Mouse (Mus musculus) right cerebral cortex, postnatal 14 days (tissue): ENCODE results near the gene Cadps2.

Experiments
- DNase-seq: peaks from one replicate; pipeline ENCODE4 v3.0.0; 2022

Gene Cadps2

GRCm38 (mm10) chr6:23523710-23524109 is 315.5 kb downstream of the Cadps2 start:
- DNase-seq = no peak

GRCm38 (mm10) chr6:23522556-23522955 is 316.7 kb downstream of the Cadps2 start:
- DNase-seq = no peak

- DNase-seq = no peak
Measured at GRCm38 (mm10) chr6:23498611-23499010, 340.6 kb downstream of the Cadps2 start.

- DNase-seq = no peak
Measured at GRCm38 (mm10) chr6:23491804-23492203, 347.4 kb downstream of the Cadps2 start.

- no peak for DNase-seq
Measured at GRCm38 (mm10) chr6:23490431-23490830, 348.8 kb downstream of the Cadps2 start.

GRCm38 (mm10) chr6:23489046-23489445 is 350.2 kb downstream of the Cadps2 start:
- no peak for DNase-seq

- peak; percentile 10 for DNase-seq
Measured at GRCm38 (mm10) chr6:23472686-23473085, 366.5 kb downstream of the Cadps2 start.

GRCm38 (mm10) chr6:23471830-23472229 is 367.4 kb downstream of the Cadps2 start:
- DNase-seq = no peak

GRCm38 (mm10) chr6:23467885-23468284 is 371.3 kb downstream of the Cadps2 start:
- DNase-seq = no peak

- DNase-seq = no peak
Measured at GRCm38 (mm10) chr6:23462600-23463280, 376.5 kb downstream of the Cadps2 start.

GRCm38 (mm10) chr6:23457748-23458147 is 381.5 kb downstream of the Cadps2 start:
- DNase-seq = peak; percentile 83

GRCm38 (mm10) chr6:23453907-23454306 is 385.3 kb downstream of the Cadps2 start:
- no peak for DNase-seq

- DNase-seq = no peak
Measured at GRCm38 (mm10) chr6:23439897-23440296, 399.3 kb downstream of the Cadps2 start.

- no peak for DNase-seq
Measured at GRCm38 (mm10) chr6:23410256-23411049, 428.8 kb downstream of the Cadps2 start.

- DNase-seq = no peak
Measured at GRCm38 (mm10) chr6:23394131-23394530, 445.1 kb downstream of the Cadps2 start.

- no peak for DNase-seq
Measured at GRCm38 (mm10) chr6:23392711-23393110, 446.5 kb downstream of the Cadps2 start.

- DNase-seq = no peak
Measured at GRCm38 (mm10) chr6:23386711-23387110, 452.5 kb downstream of the Cadps2 start.

- no peak for DNase-seq
Measured at GRCm38 (mm10) chr6:23383004-23383347, 456.2 kb downstream of the Cadps2 start.

GRCm38 (mm10) chr6:23382283-23383003 is 456.8 kb downstream of the Cadps2 start:
- no peak for DNase-seq

- DNase-seq = no peak
Measured at GRCm38 (mm10) chr6:23376327-23376726, 462.9 kb downstream of the Cadps2 start.

- DNase-seq = no peak
Measured at GRCm38 (mm10) chr6:23361842-23362451, 477.3 kb downstream of the Cadps2 start.

GRCm38 (mm10) chr6:23360596-23360995 is 478.6 kb downstream of the Cadps2 start:
- DNase-seq = no peak

GRCm38 (mm10) chr6:23356141-23356540 is 483.1 kb downstream of the Cadps2 start:
- no peak for DNase-seq
